Mouse (Mus musculus): ENCODE measurements around the gene Samt4.
"Not testable (repeated sequence)": the region's sequence is repeated elsewhere in the genome, so short reads cannot be mapped to it uniquely, and the experiment has no call there.

Gene Samt4

GRCm38 (mm10) chrX:154481702-154482101 lies at the start of gene Samt4:
Samt4 (plus strand) TSS chrX:154482002.
- no peak for DNase-seq (ENCODE audit: low spot score)

- DNase-seq (ENCODE audit: low spot score): not testable (repeated sequence)
Observed at GRCm38 (mm10) chrX:154443696-154444095, 38.1 kb upstream of the Samt4 start.

- not testable (repeated sequence) for DNase-seq (ENCODE audit: low spot score)
Observed at GRCm38 (mm10) chrX:154468386-154468785, 13.4 kb upstream of the Samt4 start.
